Mouse (Mus musculus): ENCODE measurements at regions not wholly inside any gene's neighbourhood (a gene's known extent, or its start where the extent isn't known, plus 50 kb on each side); places are given as distances from the start of the nearest gene placed in this dataset.

DNA sequence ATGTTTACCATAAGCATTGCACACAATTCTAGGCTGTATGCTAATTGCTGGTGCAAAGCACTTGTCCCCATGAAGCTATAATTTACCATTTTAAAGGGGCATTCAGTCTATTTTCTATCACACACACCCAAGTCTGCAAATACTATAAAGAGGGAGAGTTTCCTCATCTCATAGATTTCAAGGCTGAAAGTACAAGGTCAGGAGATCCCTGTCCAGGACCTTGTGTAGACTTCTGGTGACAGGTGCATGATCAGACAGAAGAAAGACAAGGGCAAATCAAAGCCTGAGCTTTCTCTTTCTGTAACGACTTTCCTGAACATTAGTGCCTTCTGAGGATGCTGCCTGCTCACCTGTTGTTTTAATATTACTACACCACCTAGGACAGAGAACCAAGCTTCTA is 463.5 kb downstream of the Lrig3 start:
- Histone ChIP-seq H3K4me1 (ENCODE audit: control insufficient read depth, insufficient read depth, insufficient read length, low read length) (no peaks in the 10 kb centered on the region), H3K4me3 (ENCODE audit: low read depth, low read length) (no peak overlapping the region), H3K27me3 (ENCODE audit: control insufficient read depth, insufficient read depth, low read length) (no peaks in the 10 kb centered on the region), H3K36me3 (ENCODE audit: control insufficient read depth, insufficient read depth, low read length) (no peaks in the 10 kb centered on the region), H3K27ac (ENCODE audit: insufficient read depth, low read depth, low read length) (no peak overlapping the region)
- TF ChIP-seq CTCF (IDR thresholded peaks at IDR 0.05; ENCODE audit: extremely low read depth, insufficient read length, insufficient replicate concordance, low read depth, low read length) = no peak
- no peak for TF ChIP-seq POLR2A (IDR thresholded peaks at IDR 0.05; ENCODE audit: low read depth, low read length)
- 41% methylated on average over 1 of the region's 1 CpGs for WGBS

DNA sequence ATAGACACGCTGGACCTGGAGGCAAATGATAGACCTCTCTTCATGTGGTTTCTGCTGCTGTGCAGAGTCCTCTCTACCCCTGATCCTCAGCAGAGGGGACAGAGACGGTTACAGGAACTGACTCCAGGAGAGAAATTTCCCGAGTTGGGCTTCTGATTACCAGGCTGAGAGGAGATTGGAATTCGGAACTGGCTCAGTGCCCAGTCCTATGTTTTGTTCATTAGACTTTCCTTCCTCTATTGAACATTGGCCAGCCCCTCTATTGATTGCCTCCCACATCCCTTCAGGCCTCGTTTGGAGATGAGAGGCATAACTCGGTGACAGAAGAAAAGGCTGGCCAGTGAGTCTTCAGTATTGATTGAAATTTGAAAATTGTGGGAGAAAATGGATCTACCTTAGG is 456.1 kb downstream of the Lrig3 start:
- H3K27me3 ChIP-seq (ENCODE audit: control insufficient read depth, insufficient read depth, low read length) = no peaks in the 10 kb centered on the region
- no peak overlapping the region for H3K4me3 ChIP-seq (ENCODE audit: low read depth, low read length)
- no peak for TF ChIP-seq POLR2A (IDR thresholded peaks at IDR 0.05; ENCODE audit: low read depth, low read length)
- no peak for TF ChIP-seq CTCF (IDR thresholded peaks at IDR 0.05; ENCODE audit: extremely low read depth, insufficient read length, insufficient replicate concordance, low read depth, low read length)
- 38% methylated on average over 6 of the region's 6 CpGs for WGBS
- H3K27ac ChIP-seq (ENCODE audit: insufficient read depth, low read depth, low read length) = no peak overlapping the region
- H3K36me3 ChIP-seq (ENCODE audit: control insufficient read depth, insufficient read depth, low read length) = no peaks in the 10 kb centered on the region
- H3K4me1 ChIP-seq (ENCODE audit: control insufficient read depth, insufficient read depth, insufficient read length, low read length) = no peaks in the 10 kb centered on the region

DNA sequence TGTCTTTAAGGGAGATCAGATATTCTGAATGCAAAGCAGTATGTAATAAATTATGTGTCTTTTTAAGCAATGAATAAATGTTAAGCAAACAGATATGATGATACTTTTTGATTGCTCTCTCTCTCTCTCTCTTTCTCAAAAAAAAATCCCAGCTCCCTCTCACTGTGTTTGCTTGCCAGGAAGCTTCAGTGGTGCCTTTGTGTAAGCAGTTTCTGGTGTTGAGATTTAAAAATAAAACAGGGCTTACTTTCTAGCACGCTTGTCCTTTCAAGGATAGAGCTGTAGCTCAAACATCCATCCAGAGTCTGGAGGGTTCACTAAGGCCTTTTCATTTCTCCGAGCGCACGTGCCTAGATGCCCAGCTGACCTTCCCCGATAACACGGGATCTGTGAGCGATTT is 447.8 kb downstream of the Lrig3 start:
- H3K27ac ChIP-seq (ENCODE audit: insufficient read depth, low read depth, low read length) = no peak overlapping the region
- no peak for TF ChIP-seq CTCF (IDR thresholded peaks at IDR 0.05; ENCODE audit: extremely low read depth, insufficient read length, insufficient replicate concordance, low read depth, low read length)
- TF ChIP-seq POLR2A (IDR thresholded peaks at IDR 0.05; ENCODE audit: low read depth, low read length) = no peak
- 44% methylated on average over 7 of the region's 7 CpGs for whole genome bisulfite sequencing
- no peaks in the 10 kb centered on the region for H3K4me1 ChIP-seq (ENCODE audit: control insufficient read depth, insufficient read depth, insufficient read length, low read length)
- no peak overlapping the region for H3K4me3 ChIP-seq (ENCODE audit: low read depth, low read length)
- H3K27me3 ChIP-seq (ENCODE audit: control insufficient read depth, insufficient read depth, low read length) = no peaks in the 10 kb centered on the region
- H3K36me3 ChIP-seq (ENCODE audit: control insufficient read depth, insufficient read depth, low read length) = no peaks in the 10 kb centered on the region

DNA sequence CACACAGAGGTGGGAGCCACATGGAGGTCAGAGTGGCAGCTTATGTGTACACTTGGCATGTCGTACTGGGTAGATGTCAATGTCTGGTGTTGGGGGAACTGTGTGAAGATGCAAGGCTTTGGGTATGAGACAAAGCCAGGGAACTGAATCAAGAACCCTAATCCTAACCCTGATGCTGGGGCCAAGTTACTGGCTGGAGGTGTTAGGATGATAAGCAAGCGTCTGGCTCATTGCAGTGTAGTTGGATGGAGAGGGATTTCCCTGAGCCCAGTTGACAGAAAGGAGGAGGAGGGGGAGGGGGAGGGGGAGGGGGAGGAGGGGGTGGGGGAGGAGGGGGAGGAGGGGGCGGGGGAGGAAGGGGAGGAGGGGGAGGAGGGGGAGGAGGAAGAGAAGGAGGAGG is 426.3 kb downstream of the Lrig3 start:
- no peak overlapping the region for H3K4me3 ChIP-seq (ENCODE audit: low read depth, low read length)
- H3K4me1 ChIP-seq (ENCODE audit: control insufficient read depth, insufficient read depth, insufficient read length, low read length) = no peaks in the 10 kb centered on the region
- H3K27me3 ChIP-seq (ENCODE audit: control insufficient read depth, insufficient read depth, low read length) = no peaks in the 10 kb centered on the region
- TF ChIP-seq POLR2A (IDR thresholded peaks at IDR 0.05; ENCODE audit: low read depth, low read length) (no peak), CTCF (IDR thresholded peaks at IDR 0.05; ENCODE audit: extremely low read depth, insufficient read length, insufficient replicate concordance, low read depth, low read length) (no peak)
- H3K36me3 ChIP-seq (ENCODE audit: control insufficient read depth, insufficient read depth, low read length) = no peaks in the 10 kb centered on the region
- WGBS = 75% methylated on average over 2 of the region's 3 CpGs
- no peak overlapping the region for H3K27ac ChIP-seq (ENCODE audit: insufficient read depth, low read depth, low read length)

DNA sequence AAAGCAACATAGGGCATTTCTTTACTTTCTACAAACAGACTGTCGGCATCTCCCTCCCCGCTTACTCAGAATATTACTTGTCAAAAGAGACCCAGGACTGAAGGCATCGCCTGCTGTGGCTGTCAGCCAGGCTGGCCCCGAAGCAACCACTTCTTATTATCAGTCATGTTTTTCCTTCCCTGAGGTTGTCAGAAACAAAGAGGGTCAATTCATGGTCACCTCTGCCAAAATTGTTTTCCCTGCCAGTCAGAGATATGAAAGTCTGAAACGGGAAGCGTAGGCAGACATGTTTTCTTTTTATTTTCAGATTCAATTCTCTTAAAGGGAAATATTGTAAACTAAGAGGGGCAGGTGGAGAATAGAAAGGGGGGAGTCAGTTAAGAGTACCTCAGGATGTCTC is 425.8 kb downstream of the Lrig3 start:
- TF ChIP-seq POLR2A (IDR thresholded peaks at IDR 0.05; ENCODE audit: low read depth, low read length) (no peak), CTCF (IDR thresholded peaks at IDR 0.05; ENCODE audit: extremely low read depth, insufficient read length, insufficient replicate concordance, low read depth, low read length) (no peak)
- Histone ChIP-seq H3K27ac (ENCODE audit: insufficient read depth, low read depth, low read length) (no peak overlapping the region), H3K36me3 (ENCODE audit: control insufficient read depth, insufficient read depth, low read length) (no peaks in the 10 kb centered on the region), H3K27me3 (ENCODE audit: control insufficient read depth, insufficient read depth, low read length) (no peaks in the 10 kb centered on the region), H3K4me1 (ENCODE audit: control insufficient read depth, insufficient read depth, insufficient read length, low read length) (no peaks in the 10 kb centered on the region), H3K4me3 (ENCODE audit: low read depth, low read length) (no peak overlapping the region)
- WGBS = 78% methylated on average over 6 of the region's 6 CpGs

DNA sequence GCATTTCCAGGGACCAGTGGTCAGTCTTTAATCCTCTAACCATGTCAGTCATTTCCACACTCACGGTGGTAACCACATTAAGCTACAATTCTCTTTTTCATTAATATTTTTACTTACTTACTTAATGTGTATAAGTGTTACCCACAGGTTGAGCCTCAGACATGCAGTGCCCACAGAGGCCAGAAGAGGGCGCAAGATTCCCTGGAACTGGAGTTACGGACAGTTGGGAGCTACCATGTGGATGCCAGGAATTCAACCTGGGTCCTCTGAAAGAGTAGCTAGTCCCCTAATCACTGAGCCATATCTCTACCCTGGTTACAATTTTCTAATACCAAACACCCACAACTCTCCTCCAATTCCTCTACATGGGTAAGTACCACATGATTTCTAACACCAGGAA is 420.5 kb downstream of the Lrig3 start:
- H3K36me3 ChIP-seq (ENCODE audit: control insufficient read depth, insufficient read depth, low read length) = no peaks in the 10 kb centered on the region
- TF ChIP-seq CTCF (IDR thresholded peaks at IDR 0.05; ENCODE audit: extremely low read depth, insufficient read length, insufficient replicate concordance, low read depth, low read length) = no peak
- no peaks in the 10 kb centered on the region for H3K27me3 ChIP-seq (ENCODE audit: control insufficient read depth, insufficient read depth, low read length)
- no peaks in the 10 kb centered on the region for H3K4me1 ChIP-seq (ENCODE audit: control insufficient read depth, insufficient read depth, insufficient read length, low read length)
- no peak overlapping the region for H3K4me3 ChIP-seq (ENCODE audit: low read depth, low read length)
- no peak overlapping the region for H3K27ac ChIP-seq (ENCODE audit: insufficient read depth, low read depth, low read length)
- WGBS = 75% methylated on average over 3 of the region's 3 CpGs

DNA sequence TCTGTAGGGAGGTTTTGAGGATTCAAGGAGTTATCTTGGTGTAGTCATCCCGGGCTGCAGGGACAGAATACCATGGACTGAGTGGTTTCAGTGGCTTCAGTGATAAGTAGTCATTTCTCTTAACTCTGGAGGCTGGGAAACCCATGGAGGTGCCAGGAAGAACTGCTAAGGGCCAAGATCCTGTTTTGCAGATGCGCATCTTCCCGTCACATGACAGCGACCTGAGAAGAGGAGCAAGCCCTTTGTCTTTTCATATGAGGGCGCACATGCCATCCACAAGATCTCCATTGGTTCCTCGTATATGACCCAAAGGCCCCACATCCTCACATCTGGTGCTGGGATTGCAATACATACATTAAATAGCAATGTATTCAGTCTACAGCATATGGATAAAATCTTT is 419.7 kb downstream of the Lrig3 start:
- H3K27me3 ChIP-seq (ENCODE audit: control insufficient read depth, insufficient read depth, low read length) = no peaks in the 10 kb centered on the region
- no peak overlapping the region for H3K4me3 ChIP-seq (ENCODE audit: low read depth, low read length)
- TF ChIP-seq CTCF (IDR thresholded peaks at IDR 0.05; ENCODE audit: extremely low read depth, insufficient read length, insufficient replicate concordance, low read depth, low read length) = no peak
- TF ChIP-seq POLR2A (IDR thresholded peaks at IDR 0.05; ENCODE audit: low read depth, low read length) = no peak
- no peak overlapping the region for H3K27ac ChIP-seq (ENCODE audit: insufficient read depth, low read depth, low read length)
- no peaks in the 10 kb centered on the region for H3K4me1 ChIP-seq (ENCODE audit: control insufficient read depth, insufficient read depth, insufficient read length, low read length)
- 84% methylated on average over 6 of the region's 6 CpGs for WGBS
- H3K36me3 ChIP-seq (ENCODE audit: control insufficient read depth, insufficient read depth, low read length) = no peaks in the 10 kb centered on the region

DNA sequence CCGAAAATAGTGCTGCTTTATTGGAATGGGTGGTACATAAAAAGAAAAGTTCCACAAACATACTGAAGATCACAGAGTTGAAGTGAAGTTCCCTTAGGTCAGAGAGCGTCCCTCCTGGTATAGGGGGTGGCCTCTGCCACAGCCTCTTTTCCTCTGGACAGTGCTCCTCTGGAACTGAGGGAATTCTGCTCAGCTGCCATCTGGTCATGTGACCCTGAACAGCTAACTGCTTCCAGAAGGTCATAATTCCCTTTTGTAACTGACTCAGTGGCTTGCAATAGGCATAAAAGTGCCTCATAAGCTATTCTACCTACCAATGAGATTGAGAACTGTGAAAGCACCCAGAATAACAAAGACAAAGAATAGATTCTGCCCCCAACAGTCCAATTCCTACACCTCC is 414.4 kb downstream of the Lrig3 start:
- no peak for TF ChIP-seq POLR2A (IDR thresholded peaks at IDR 0.05; ENCODE audit: low read depth, low read length)
- TF ChIP-seq CTCF (IDR thresholded peaks at IDR 0.05; ENCODE audit: extremely low read depth, insufficient read length, insufficient replicate concordance, low read depth, low read length) = no peak
- no peaks in the 10 kb centered on the region for H3K36me3 ChIP-seq (ENCODE audit: control insufficient read depth, insufficient read depth, low read length)
- WGBS = 76% methylated on average over 2 of the region's 2 CpGs
- H3K27ac ChIP-seq (ENCODE audit: insufficient read depth, low read depth, low read length) = no peak overlapping the region
- H3K27me3 ChIP-seq (ENCODE audit: control insufficient read depth, insufficient read depth, low read length) = no peaks in the 10 kb centered on the region
- H3K4me3 ChIP-seq (ENCODE audit: low read depth, low read length) = no peak overlapping the region
- no peaks in the 10 kb centered on the region for H3K4me1 ChIP-seq (ENCODE audit: control insufficient read depth, insufficient read depth, insufficient read length, low read length)
